Mouse (Mus musculus) CD4-positive helper T cell, adult 2 months (primary cell): Measurements from ENCODE around the gene H2-DMa.

ENCODE experiments used
- DNase-seq: peaks from one replicate; pipeline ENCODE4 v3.0.0-alpha.2; 2012; ENCODE audit warnings: low read depth, missing footprints, low spot score

Gene H2-DMa

GRCm38 (mm10) chr17:34152923-34153322, 33.6 kb downstream of the H2-DMa start, which contains the start of gene H2-DMb1:
Gene H2-DMb1, plus strand, starts transcription at chr17:34153072.
- DNase-seq: peak; percentile 63

GRCm38 (mm10) chr17:34155534-34155933, 36.2 kb downstream of the H2-DMa start:
- no peak for DNase-seq

DNA sequence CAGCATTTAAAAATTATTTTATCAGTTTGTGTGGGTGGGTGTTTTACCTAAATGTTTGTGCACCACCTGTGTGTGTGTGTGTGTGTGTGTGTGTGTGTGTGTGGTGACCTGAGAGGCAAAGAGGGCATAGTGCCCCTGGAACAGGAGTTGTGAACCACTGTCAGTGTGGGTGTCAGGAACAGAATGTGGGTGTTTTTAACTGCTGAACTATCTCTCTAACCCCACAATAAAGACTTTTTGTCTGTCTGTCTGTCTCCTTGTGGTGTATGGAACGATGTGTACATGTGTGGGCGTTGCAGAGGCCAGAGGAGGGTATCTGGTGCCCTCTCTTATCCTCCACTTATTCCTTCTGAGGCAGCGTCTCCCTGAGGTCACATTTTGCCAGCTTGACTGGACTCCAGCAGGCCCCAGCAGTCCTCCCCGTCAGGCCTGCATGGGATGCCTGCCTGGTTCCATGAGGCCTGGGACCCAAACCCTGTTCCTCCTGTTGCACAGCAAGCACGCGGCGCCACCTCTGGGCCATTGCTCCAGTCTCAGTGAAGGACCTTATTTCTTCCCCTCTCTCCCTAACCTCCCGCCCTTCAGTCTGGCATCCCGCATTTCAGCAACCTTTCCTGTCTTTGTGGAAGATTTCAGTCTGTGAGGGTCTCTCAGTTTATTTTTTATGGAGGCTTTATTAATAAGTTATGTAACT, 45.0 kb downstream of the H2-DMa start:
- DNase-seq: peak; percentile 68

- peak; percentile 57 for DNase-seq
Observed at GRCm38 (mm10) chr17:34165033-34165730, 45.8 kb downstream of the H2-DMa start.

GRCm38 (mm10) chr17:34169279-34169678, 49.9 kb downstream of the H2-DMa start:
- DNase-seq: peak; percentile 75

DNA sequence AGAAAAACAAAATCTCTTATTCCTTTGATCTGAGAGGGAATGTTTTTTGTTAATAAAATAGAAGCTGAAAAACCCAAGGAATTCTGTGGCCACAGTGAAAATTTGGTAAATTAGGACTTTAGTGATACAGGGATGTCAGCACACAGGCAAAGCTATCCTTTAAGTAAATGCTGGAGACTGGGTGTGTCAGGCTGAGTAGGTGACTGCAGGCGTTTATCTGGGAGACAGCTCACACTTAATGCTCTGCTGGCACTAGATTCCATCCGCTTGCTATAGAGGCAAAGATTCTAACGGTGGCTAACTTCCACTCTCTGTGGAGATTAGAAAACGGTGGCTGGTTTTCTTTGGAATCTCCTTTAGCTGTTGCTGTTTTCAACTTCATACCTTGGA, 51.1 kb downstream of the H2-DMa start:
- no peak for DNase-seq

GRCm38 (mm10) chr17:34170877-34171498, 51.6 kb downstream of the H2-DMa start:
- peak; percentile 96 for DNase-seq

DNA sequence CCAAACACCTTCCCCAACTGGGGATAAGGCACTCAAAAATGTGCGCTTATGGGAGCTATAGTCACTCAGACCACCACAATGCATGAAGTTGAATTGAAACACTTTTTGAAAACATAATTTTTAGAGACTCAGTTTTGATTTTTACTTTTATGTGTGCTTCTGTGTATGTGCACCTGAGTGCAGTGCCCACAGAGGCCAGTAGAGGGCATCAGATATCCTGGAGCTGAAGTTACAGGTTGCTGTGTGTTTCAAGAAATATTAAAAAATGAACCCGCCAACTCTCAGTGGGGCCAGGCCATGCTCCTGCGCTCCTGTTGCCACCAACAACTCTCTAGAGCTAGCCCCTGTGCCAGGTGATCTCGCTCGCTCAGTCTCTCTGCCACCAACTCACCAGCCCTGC, 53.2 kb downstream of the H2-DMa start:
- DNase-seq: no peak

DNA sequence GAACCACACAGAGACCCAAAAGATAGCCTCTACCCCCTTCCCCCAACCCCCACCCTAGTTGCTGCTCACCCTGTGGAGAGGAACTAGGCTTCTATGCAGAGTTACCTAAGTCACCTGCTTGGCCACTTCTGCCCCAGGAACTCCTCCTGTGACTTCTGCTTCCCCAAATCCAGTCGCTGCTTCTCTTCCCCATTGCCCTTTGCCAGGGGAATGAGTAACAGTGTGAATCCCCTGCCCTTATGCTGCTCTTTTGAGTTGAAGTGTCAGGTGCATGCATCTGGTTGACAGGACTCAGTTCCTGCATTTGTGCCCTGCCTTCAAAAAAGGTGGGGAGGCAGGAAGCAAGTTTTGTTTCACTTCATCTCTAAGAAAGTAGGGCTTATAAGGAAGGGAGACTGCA, 54.7 kb downstream of the H2-DMa start:
- no peak for DNase-seq

GRCm38 (mm10) chr17:34177179-34177578, 57.8 kb downstream of the H2-DMa start:
- peak; percentile 66 for DNase-seq

DNA sequence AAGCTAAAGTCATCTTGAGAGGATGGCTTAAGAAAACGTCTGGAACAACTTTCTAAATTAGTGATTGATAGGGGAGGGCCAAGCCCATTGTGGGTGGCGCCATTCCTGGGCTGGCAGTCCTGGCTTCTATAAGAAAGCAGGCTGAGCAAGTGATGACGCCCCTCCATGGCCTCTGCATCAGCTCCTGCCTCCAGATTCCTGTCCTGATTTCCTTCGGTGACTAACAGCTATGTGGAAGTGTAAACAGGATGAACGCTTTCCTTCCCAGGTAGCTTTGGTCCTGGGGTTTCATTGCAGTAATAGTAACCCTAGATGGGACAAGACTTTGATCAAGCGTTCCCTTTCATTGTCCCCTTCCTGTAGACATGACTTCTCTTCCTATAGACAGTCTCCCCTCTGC, 59.7 kb downstream of the H2-DMa start:
- DNase-seq: no peak

DNA sequence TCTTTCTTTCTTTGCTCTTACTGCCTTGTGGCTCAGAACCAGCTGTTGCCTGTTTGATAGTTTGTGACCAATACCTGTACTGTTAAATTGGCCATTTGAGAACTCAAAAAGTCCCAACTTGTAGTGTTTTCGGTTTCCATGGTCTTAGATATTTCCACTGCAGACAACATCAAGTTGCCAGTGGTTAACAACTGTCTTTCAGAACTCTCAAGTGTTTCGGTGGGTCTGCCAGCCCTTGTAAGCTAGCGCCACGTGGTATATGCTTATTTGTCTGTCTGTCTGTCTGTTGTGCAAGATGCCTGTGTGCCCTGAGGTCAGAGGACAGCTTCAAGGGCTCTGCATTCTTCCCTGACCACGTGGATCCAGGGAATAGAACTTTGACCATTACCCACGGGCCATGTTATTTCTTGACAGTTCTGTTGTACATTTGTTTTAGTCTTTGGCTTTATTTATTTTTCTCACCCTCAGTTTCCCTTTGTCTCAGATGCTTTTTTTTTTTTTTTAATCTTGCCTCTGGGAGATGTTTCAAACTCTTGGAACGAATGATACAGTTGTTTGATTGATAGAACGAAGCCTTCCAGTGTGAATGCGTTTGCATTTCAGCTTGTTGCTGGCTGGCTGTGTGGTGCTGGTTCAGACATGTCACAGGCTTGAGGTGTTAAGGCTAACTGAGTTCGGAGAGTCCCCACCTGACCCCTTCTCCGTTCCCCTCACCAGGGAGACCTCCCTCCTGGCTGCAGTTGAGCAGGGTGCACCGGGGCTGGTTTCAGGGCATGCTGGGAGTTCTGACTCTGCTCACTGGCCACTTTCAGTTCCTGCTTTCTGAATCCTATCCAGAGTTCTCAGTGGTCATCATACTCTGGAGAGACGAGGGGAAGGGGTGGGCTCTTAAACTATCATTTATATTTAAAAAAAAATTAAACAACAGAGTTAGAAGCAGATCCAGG, 60.8 kb downstream of the H2-DMa start:
- no peak for DNase-seq

DNA sequence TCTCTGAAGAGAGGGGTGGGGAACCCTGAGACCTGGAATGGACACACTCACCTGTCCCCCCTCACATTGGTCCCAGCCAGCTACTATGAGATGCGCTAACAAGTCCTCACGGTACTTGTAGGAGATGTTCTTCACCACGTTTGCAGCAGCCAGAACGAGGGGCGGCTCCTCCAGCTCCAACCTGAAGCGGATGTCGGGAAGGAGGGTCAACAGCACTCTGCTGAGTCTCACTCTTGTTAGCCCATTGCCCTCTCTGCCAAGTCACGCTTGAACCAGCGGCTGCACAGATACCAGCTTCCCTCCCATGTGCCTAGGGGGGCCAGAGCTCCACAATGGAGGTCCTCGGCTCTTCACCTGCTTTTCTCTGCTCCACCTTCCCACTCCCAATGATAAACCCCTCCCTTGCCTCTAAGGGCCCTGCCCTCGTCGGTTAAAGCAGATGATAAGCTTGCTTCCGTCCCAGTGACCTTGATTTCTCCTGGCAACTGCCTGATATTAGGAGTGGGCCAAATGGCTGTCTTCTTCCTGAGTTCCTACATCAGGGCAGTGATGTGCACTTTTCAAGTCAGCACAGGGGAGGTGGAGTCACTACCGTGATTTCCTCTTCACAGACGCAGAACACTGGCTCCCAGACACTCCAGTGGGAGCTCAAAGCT, 64.4 kb downstream of the H2-DMa start:
- no peak for DNase-seq

DNA sequence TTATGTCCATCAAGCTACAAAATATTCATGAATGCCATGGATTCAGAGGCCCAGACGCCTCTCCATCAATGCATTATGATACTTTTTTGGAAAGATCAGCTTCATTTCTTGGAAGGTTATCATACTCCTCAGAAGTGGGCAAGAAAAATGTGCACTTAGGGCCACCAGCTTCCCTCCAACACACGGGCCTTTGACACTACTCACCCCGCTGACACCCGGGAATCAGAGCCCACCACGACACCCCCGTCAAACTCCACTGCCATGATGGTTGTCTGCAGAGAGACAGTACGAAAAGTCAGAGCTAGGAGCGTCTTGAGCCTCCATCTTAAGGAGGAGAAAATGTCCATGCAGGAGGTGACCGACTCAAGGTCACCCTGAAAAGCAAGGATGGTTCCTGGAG, 66.2 kb downstream of the H2-DMa start:
- no peak for DNase-seq

GRCm38 (mm10) chr17:34186885-34187260, 67.5 kb downstream of the H2-DMa start:
- DNase-seq: no peak

DNA sequence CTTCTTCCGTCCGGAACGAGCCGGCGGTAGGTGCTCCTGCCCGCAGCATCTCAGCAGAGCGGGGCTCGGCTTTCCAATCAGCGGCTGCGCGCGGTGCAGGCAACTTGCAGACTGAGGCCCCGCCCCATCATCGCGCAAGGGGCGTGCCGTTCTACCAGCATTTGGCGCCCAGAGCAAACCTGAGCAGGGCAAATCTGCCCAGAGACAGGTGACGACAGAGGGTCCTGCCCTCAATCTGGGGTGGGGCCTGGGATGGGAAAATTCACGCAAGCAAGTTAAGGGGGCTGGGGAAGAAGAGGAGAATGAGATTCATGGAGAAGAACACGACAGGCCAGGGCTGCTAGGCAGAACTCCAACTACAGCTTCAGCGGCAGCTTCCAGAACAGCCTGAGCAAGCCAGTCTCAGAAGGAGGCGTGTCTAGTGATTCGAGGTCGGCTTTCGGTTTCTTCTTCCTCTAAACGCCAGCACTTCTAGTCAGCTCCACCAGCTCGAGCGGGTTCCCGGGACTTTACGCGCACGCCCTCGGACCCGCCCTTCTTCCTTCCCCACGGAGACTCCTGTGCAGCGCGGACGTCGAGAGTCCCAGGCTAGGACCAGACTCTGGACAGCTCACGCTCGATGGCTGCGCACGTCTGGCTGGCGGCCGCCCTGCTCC, 68.0 kb downstream of the H2-DMa start, which contains the start of the genes Tap1 and Psmb9:
Gene Tap1 (plus strand): TSS at position 293 of the 656 bp plus-strand sequence.
Gene Psmb9 (minus strand): TSS at position 504 of the 656 bp plus-strand sequence.
- peak; percentile 99 for DNase-seq

GRCm38 (mm10) chr17:34188010-34188409, 68.7 kb downstream of the H2-DMa start:
- DNase-seq: peak; percentile 49
